Mouse (Mus musculus) liver, embryonic 16.5 days (tissue): ENCODE data around the gene Slc51b. TPM values are rescaled to one million over a fixed set of nuclear protein-coding genes. Genes with fewer than 3 reads are reported as not detected.

ENCODE experiments used
- ATAC-seq: fragments of 200-750 bp; cut with Nextera tagmentation; 2 replicates; pipeline ENCODE4 v1.8.0; 2017; ENCODE audit warnings: low read depth, mild to moderate bottlenecking, moderate number of reproducible peaks, moderate library complexity
- H3K27ac ChIP-seq: fragments of 300-500 bp; sonication (generic); 2 replicates; pipeline ENCODE4 v1.5.1; 2014; ENCODE audit warnings: mild to moderate bottlenecking, low read length
- H3K27me3 ChIP-seq: fragments of 300-500 bp; sonication (generic); 2 replicates; pipeline ENCODE4 v1.6.1; 2014; ENCODE audit warnings: low read depth, low read length, mixed read lengths; ENCODE audit not compliant: control insufficient read depth, insufficient read depth
- H3K36me3 ChIP-seq: fragments of 300-500 bp; sonication (generic); 2 replicates; pipeline ENCODE4 v1.6.1; 2014; ENCODE audit warnings: mild to moderate bottlenecking; ENCODE audit not compliant: control insufficient read depth, insufficient read depth
- H3K4me1 ChIP-seq: fragments of 300-500 bp; sonication (generic); 2 replicates; pipeline ENCODE4 v1.6.1; 2014; ENCODE audit warnings: low read depth, low read length, mixed read lengths; ENCODE audit not compliant: control insufficient read depth
- H3K4me2 ChIP-seq: fragments of 300-500 bp; sonication (generic); 2 replicates; pipeline ENCODE4 v1.6.1; 2014; ENCODE audit warnings: low read depth, low read length, mixed read lengths
- H3K4me3 ChIP-seq: fragments of 300-500 bp; sonication (generic); 2 replicates; pipeline ENCODE4 v1.5.1; 2014; ENCODE audit warnings: low read depth, mild to moderate bottlenecking, low read length
- H3K9ac ChIP-seq: fragments of 300-500 bp; sonication (generic); 2 replicates; pipeline ENCODE4 v1.6.1; 2014; ENCODE audit warnings: low read depth, low read length
- H3K9me3 ChIP-seq: fragments of 300-500 bp; sonication (generic); replicated peaks from 2 replicates; pipeline ENCODE4 v1.6.1; 2016; ENCODE audit warnings: low read length; ENCODE audit not compliant: control insufficient read depth
- WGBS: fragments of 180-500 bp; shearing (Covaris S2); extraction: QIAGEN DNeasy Blood & Tissue Kit; methylation state at CpG from one replicate; pipeline ENCODE4 v1.1.7; 2014; ENCODE audit not compliant: insufficient replicate concordance; 5-methylcytosine and 5-hydroxymethylcytosine counted together
- polyA plus RNA-seq: library from polyadenylated mRNA; unstranded; fragments of >200 nt; fragmentation: Nextera tagmentation; extraction: Ambion mirVana; gene quantifications from 2 replicates; pipeline ENCODE4 v1.2.1, GENCODE M21; 2015

Slc51b gene
- polyA plus RNA-seq, 1 experiment from 2014 or later = 0.17 TPM

DNA sequence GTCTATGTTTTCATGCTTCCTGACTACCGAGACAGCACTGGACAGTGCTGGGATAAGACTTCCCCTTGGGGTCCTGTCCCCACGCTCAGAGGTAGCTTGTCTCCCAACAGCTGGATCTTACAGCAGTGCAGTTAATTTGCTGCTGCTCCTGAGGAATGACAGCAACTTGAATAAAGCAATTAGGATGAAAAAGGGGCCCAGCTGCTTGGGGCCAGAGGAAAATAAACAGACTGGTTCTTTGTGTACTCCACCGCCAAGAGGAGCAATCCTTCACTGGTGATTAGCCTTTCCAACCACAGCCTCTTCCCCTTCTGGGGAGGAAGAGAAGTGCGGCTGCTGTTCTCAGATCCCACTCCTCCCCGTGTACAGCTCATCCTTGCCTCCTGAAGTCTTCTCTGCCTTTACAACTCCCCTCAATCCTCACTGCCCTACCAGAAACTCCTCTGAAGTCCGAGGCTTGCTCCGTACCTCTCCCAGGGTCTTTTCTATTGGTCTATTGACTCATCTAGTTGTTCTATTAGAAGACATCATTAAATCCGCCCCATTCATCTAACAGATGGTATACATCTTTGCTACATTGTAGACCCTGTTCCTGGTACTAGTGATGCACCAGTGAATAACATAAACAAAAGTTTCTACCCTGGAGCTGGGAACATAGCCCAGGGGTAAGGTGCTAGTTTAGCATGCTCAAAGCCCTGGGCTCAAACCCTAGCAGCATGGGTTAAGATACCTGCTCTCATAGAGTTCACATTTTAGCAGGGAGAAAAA is 36.2 kb downstream of the Slc51b start:
- H3K27ac ChIP-seq = no peak overlapping the region
- no peaks in the 10 kb centered on the region for H3K36me3 ChIP-seq
- no peak overlapping the region for H3K9ac ChIP-seq
- no peaks in the 10 kb centered on the region for H3K9me3 ChIP-seq
- no peaks in the 10 kb centered on the region; the same call in 1 of the 2 replicates for H3K4me1 ChIP-seq
- no peak overlapping the region for H3K4me2 ChIP-seq
- WGBS = 21% methylated on average over 8 of the region's 8 CpGs
- ATAC-seq = no peak
- peaks cover 19% of the 10 kb centered on the region for H3K27me3 ChIP-seq
- H3K4me3 ChIP-seq = no peak overlapping the region

DNA sequence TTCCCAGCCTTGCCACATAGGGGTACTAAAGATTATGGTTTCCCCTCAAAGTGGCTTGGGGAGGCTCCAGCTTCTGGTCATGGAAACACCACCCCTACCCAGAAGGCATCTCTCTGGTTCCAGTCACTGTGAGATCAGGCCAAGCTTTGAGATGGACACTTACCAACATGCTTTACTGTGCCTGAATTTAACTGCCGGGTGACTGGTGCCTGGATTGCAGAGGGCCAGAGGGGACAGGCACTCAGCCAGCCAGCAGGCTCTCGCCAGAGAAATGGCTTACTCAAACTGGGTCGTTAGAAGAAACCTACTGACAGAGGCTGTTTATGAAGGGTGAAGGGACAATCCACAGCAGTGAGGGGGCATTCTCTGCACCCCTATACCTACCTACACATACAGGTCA is 38.5 kb downstream of the Slc51b start:
- Histone ChIP-seq H3K4me1 (no peaks in the 10 kb centered on the region), H3K9me3 (no peaks in the 10 kb centered on the region), H3K9ac (no peak overlapping the region), H3K4me3 (no peak overlapping the region), H3K4me2 (no peak overlapping the region), H3K27ac (no peak overlapping the region), H3K36me3 (no peaks in the 10 kb centered on the region), H3K27me3 (peaks cover 3% of the 10 kb centered on the region; the same call in 1 of the 2 replicates)
- 46% methylated on average over 3 of the region's 3 CpGs for WGBS
- no peak for ATAC-seq

DNA sequence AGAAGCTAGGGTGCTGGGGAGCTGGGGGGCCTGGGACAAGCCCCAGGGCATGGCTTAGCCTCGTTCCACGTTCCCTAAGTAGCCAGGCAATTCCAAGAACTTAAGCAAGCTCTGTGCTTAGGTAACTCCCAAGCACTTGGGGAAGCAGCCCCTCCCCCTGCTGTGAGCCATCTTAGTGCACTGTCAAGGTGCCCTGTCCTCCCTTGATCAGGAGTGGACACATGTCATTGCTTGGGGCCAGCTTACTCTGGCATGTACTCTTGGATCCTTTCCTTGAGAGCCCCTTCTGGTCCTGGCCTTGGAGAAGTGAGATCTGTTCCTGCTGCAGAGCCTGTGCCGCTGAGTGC is 40.0 kb downstream of the Slc51b start:
- 47% methylated on average over 3 of the region's 3 CpGs for WGBS
- no peaks in the 10 kb centered on the region for H3K36me3 ChIP-seq

DNA sequence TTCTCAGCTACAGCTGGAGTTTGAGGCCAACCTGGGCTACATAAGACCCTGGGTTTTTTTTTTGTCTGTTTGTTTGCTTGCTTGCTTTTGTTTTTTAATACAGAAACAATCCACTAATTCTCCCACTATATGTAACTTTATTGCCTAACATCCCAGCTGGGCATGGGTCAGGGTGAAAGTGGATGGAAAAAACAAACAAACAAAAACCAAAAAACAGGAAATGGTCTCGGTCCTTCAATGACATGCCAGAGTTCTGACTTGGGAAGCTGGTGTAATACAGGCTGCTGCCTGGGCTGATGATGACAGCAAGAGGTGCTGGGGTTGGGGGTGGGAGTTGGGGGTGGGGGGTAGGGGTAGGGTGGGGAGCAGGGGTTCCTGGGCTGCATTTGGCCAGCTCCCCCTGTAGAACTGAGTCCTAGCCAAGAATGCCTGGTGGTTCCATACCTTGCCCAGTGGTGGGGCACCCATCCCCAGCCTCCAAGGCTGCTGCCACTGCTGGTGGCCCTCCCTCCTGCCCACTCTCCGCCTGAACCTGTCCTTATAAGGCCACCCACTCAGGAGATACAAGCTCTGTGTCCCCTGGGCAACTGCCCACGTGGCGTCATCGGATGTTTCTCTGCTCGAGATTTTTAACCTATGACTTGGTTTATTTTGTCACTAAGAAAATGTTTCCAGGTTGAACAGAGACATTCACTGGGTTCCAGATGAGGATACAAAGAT is 40.6 kb downstream of the Slc51b start:
- 50% methylated on average over 6 of the region's 6 CpGs for WGBS
- no peak overlapping the region for H3K9ac ChIP-seq
- no peak for ATAC-seq
- H3K36me3 ChIP-seq = no peaks in the 10 kb centered on the region
- no peaks in the 10 kb centered on the region for H3K27me3 ChIP-seq
- no peak overlapping the region for H3K4me3 ChIP-seq
- H3K9me3 ChIP-seq = no peaks in the 10 kb centered on the region
- no peaks in the 10 kb centered on the region for H3K4me1 ChIP-seq
- H3K4me2 ChIP-seq = no peak overlapping the region
- H3K27ac ChIP-seq = no peak overlapping the region

More for the DNA sequence above, 40.0 kb downstream of the Slc51b start:
- H3K9me3 ChIP-seq = no peaks in the 10 kb centered on the region
- no peaks in the 10 kb centered on the region for H3K4me1 ChIP-seq
- no peak overlapping the region for H3K4me3 ChIP-seq
- H3K9ac ChIP-seq = no peak overlapping the region
- no peaks in the 10 kb centered on the region for H3K27me3 ChIP-seq
- no peak overlapping the region for H3K4me2 ChIP-seq
- H3K27ac ChIP-seq = no peak overlapping the region
- ATAC-seq = no peak

DNA sequence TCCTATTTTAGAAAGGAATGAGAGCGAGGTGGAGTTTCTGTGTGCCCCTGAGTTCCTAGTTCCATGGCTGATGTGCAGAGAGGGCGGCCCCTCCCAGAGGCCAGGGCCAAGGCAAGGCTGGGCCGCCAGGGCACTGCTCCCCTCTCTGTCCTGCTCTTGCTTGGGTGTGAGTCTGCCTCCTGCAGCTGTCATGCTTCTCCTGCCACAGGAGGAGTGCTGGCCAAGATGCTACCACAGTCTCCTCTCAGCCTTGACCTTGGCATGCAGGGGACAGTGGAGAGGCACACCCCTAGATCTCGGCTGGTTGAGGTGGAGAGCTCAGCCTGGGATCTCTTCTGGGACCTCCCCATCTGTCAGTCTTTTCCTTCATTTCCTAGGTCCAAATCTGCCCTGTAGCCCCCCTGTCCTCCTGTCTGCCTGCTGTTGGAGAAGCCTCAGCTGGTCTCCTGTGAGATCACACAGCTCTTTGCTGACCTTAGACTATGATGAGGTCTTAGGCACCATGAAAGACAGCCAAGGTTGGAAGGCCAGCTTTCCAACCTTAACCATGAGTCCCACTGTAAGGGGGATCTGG is 41.7 kb downstream of the Slc51b start:
- H3K9ac ChIP-seq = no peak overlapping the region
- H3K4me1 ChIP-seq = no peaks in the 10 kb centered on the region
- H3K36me3 ChIP-seq = no peaks in the 10 kb centered on the region
- WGBS = 66% methylated on average over 4 of the region's 4 CpGs
- H3K9me3 ChIP-seq = no peaks in the 10 kb centered on the region
- no peak overlapping the region for H3K27ac ChIP-seq
- no peak for ATAC-seq
- H3K27me3 ChIP-seq = no peaks in the 10 kb centered on the region
- H3K4me2 ChIP-seq = no peak overlapping the region
- no peak overlapping the region for H3K4me3 ChIP-seq

DNA sequence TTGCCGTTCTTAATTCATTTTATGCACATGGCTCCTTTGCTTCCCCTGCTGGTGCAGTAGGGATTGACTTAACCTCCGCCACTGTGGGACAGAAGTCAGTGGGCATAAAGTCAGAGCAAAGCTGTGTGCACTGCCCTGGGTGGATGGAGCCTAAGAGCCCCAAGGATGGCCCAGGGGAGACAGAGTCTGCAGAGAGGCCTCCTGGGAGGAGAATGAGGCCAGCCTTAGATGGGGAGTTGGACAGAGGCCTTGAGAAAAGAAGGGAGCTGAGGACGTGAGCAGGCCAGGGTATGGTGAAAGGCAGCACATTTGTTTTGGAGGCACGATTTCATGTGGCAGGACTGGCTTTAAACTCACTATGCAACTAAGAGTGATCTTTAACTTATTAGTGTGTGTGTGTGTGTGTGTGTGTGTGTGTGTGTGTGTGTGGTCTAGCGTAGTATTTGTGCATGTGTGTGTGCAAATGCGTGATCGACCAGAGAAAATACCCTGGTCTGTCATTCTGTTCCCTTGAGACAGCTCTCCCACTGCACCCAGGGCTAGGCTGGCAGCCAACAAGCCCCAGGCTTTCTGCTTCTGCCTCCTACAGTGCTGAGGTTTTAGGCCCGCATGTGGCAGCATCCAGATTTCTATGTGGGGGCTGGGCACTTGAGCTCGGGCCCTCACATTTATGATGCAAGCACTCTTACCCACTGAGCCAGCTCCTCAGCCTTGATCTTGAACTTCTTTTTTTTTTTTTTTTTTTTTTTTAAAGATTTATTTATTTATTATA is 47.4 kb downstream of the Slc51b start:
- Histone ChIP-seq H3K4me3 (no peak overlapping the region), H3K36me3 (no peaks in the 10 kb centered on the region), H3K27ac (no peak overlapping the region), H3K9me3 (no peaks in the 10 kb centered on the region), H3K4me1 (no peaks in the 10 kb centered on the region), H3K27me3 (no peaks in the 10 kb centered on the region), H3K9ac (no peak overlapping the region), H3K4me2 (no peak overlapping the region)
- 79% methylated on average over 9 of the region's 9 CpGs for WGBS
- no peak for ATAC-seq

DNA sequence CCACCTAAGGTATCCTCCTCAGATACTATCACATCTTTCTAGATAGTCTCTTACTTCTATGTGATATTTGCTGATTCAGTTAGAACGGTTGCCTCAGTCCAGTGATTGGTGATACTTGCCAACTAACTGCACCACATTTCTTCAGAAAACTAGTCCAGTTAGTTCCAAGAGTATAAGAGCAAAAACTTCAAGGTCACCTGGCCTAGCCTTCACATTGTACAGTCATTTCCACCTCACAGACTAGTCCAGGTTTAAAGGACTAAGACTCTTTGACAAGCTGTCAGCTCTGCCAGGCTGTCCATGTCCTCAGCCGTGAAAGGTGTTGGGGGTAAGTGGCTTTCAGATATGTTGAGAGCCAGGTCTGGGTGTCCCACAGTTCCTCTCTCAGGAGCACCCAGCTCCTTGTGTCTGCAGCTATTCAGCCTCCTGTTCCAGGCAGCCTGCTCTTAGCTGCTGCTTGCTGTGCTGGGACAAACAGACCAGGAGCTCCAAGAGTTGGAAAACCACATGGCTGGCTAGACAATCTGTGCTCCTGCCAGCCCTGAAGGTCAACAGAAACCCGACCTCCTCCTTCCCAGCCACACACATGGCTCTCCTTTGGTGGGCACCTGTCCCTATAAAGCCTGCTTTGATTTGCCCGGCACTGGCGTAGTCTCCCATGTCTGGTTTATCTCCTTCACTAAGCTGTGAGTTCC is 48.1 kb downstream of the Slc51b start:
- H3K9ac ChIP-seq = no peak overlapping the region
- WGBS = 63% methylated on average over 5 of the region's 5 CpGs
- H3K4me2 ChIP-seq = no peak overlapping the region
- no peaks in the 10 kb centered on the region for H3K4me1 ChIP-seq
- H3K27me3 ChIP-seq = no peaks in the 10 kb centered on the region
- no peak overlapping the region for H3K4me3 ChIP-seq
- ATAC-seq = no peak
- H3K36me3 ChIP-seq = no peaks in the 10 kb centered on the region
- H3K27ac ChIP-seq = no peak overlapping the region
- no peaks in the 10 kb centered on the region for H3K9me3 ChIP-seq

DNA sequence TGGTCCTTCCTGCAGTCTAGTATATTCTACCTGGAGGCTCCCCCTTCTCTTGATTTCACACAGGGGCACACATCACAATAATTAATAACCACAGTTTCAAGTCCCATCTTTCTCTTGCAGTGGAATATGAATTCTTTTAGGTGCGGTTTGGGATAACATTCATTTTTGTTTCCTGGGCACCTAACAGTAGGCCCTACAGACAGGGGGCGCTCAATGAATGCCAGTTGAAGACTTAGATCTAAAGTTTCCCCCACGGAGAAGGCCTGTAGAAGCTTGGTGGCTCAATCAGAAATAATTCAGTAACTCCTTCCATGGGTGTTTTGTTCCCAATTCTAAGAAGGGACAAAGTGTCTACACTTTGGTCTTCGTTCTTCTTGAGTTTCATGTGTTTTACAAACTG is 50.3 kb downstream of the Slc51b start:
- Histone ChIP-seq H3K9ac (no peak overlapping the region), H3K4me3 (no peak overlapping the region), H3K36me3 (no peaks in the 10 kb centered on the region), H3K9me3 (no peaks in the 10 kb centered on the region), H3K27me3 (no peaks in the 10 kb centered on the region), H3K4me1 (no peaks in the 10 kb centered on the region), H3K27ac (no peak overlapping the region), H3K4me2 (no peak overlapping the region)
- ATAC-seq = no peak
- 54% methylated on average over 4 of the region's 4 CpGs for WGBS
